Comparison of ENCODE assay signal across 7 mouse cellular contexts in genomic region chr2:91929936-91930335, GRCm38 (mm10). TPM values are rescaled to one million over a fixed set of nuclear protein-coding genes. Genes with fewer than 3 reads are reported as not detected.
DNase-seq lines count a peak whose midpoint lies in the region; ATAC-seq and TF ChIP-seq lines count a peak whose summit lies in the region.

No protein-coding gene starts in this region.

- H3K4me1 ChIP-seq in ES-E14 (ENCODE audit: control insufficient read depth in 2 of 2, insufficient read depth in 2 of 2, low read length in 2 of 2, poor library complexity in 1 of 2), result peaks cover 9 to 40% of the 10 kb centered on the region in 2 experiments
- H3K4me1 ChIP-seq in cortical plate, adult 2 months (ENCODE audit: control insufficient read depth, insufficient read depth, low read length), result peaks cover 7% of the 10 kb centered on the region
- H3K4me1 ChIP-seq in heart, embryonic 15.5 days (replicated peaks), result peaks cover 50% of the 10 kb centered on the region

- WGBS in heart, embryonic 15.5 days, result 14% methylated on average over 12 of the region's 12 CpGs

- peak; percentile 69 for TF ChIP-seq CTCF in cortical plate, adult 2 months (IDR thresholded peaks at IDR 0.05; ENCODE audit: extremely low read depth, insufficient read depth, low read length)

- TF ChIP-seq POLR2A in cortical plate, adult 2 months (IDR thresholded peaks at IDR 0.05; ENCODE audit: extremely low read depth, insufficient read depth, low read length), result no peak

- no peak for ATAC-seq in heart, embryonic 15.5 days (replicated peaks; ENCODE audit: insufficient number of reproducible peaks, insufficient read depth, low FRiP score, low read depth)
- peak; percentile 24; the same call in 1 of the 2 replicates for ATAC-seq in megakaryocyte progenitor cell, adult 5-6 weeks (replicated peaks; ENCODE audit: poor library complexity)

- H3K4me2 ChIP-seq in heart, embryonic 15.5 days, result peak overlapping the region; percentile 76

- peak overlapping the region; percentile 71 to 87 for H3K4me3 ChIP-seq in ES-E14 (ENCODE audit: insufficient read depth in 1 of 2, low read depth in 1 of 2, low read length in 2 of 2, poor library complexity in 1 of 2, severe bottlenecking in 1 of 2)
- H3K4me3 ChIP-seq in cortical plate, adult 2 months (ENCODE audit: insufficient read depth, low read length), result no peak overlapping the region
- peak overlapping the region; percentile 58 for H3K4me3 ChIP-seq in heart, embryonic 15.5 days

- in situ Hi-C loops in ES-E14 (cut with MboI; ENCODE audit: low sequenced_read_pairs in 2 of 2, unreplicated experiment in 2 of 2), result no loop called here

- H3K36me3 ChIP-seq in ES-E14 (ENCODE audit: control insufficient read depth, insufficient read depth, low read length, poor library complexity, severe bottlenecking), result peaks cover 6% of the 10 kb centered on the region; the same call in 1 of the 2 replicates
- peaks cover 13% of the 10 kb centered on the region; the same call in 1 of the 2 replicates for H3K36me3 ChIP-seq in heart, embryonic 15.5 days

- DNase-seq in B cell, adult 2 months, result peak; percentile 62
- peak; percentile 68 for DNase-seq in ES-E14 (ENCODE audit: low read depth, low spot score)
- peak; percentile 61 for DNase-seq in kidney, postnatal 14 days
- DNase-seq in testis, postnatal 14 days (ENCODE audit: low spot score), result peak; percentile 74

- peak overlapping the region; percentile 86; the same call in 1 of the 2 replicates for H3K9ac ChIP-seq in ES-E14 (ENCODE audit: insufficient read depth, low read depth, low read length, poor library complexity, severe bottlenecking)
- peak overlapping the region; percentile 73; the same call in 1 of the 2 replicates for H3K9ac ChIP-seq in heart, embryonic 15.5 days

- no peak overlapping the region for H3K27ac ChIP-seq in ES-E14 (ENCODE audit: insufficient read depth, low read depth, low read length, poor library complexity, severe bottlenecking)
- H3K27ac ChIP-seq in cortical plate, adult 2 months (ENCODE audit: insufficient read depth, low read length), result no peak overlapping the region
- H3K27ac ChIP-seq in heart, embryonic 15.5 days, result no peak overlapping the region

- H3K9me3 ChIP-seq in ES-E14 (ENCODE audit: control insufficient read depth, insufficient read depth, low read depth, low read length), result no peaks in the 10 kb centered on the region
- H3K9me3 ChIP-seq in heart, embryonic 15.5 days (replicated peaks), result no peaks in the 10 kb centered on the region

- peaks cover 16% of the 10 kb centered on the region for H3K27me3 ChIP-seq in heart, embryonic 15.5 days

TF ChIP-seq in ES-E14, 5 proteins besides CTCF, POLR2A, EP300 and RAD21:
- no peak for TF ChIP-seq ZC3H11A (IDR thresholded peaks at IDR 0.05; ENCODE audit: borderline replicate concordance, low read depth, low read length)

RNA-seq across cellular contexts. Expression of gene Mdk, which starts 2.2 kb away (rescaled TPM):
- total RNA-seq in ES-E14 (2012; rRNA removed), result 345 and 362 TPM in 2 replicates
- polyA plus RNA-seq in cortical plate, adult 2 months (2012; rRNA removed), result 38.2 and 38.5 TPM in 2 replicates
- polyA plus RNA-seq in heart, embryonic 15.5 days (2015; fragmentation: Nextera tagmentation; extraction: Ambion mirVana), result 293 and 372 TPM in 2 replicates
- total RNA-seq in megakaryocyte progenitor cell, adult 5-6 weeks (2015), result 0.32 and 0.86 TPM in 2 replicates
- 0.12 and 0.30 TPM in 2 replicates for total RNA-seq in megakaryocyte progenitor cell, adult 5-6 weeks (2017)

RNA-seq across cellular contexts. Expression of gene Chrm4, which starts 2.9 kb away (rescaled TPM):
- total RNA-seq in ES-E14 (2012; rRNA removed), result 5.6 and 9.5 TPM in 2 replicates
- 32.9 and 45.0 TPM in 2 replicates for polyA plus RNA-seq in cortical plate, adult 2 months (2012; rRNA removed)
- polyA plus RNA-seq in heart, embryonic 15.5 days (2015; fragmentation: Nextera tagmentation; extraction: Ambion mirVana), result not detected in 2 replicates
- total RNA-seq in megakaryocyte progenitor cell, adult 5-6 weeks (2015), result 0.17 TPM in 2 replicates
- total RNA-seq in megakaryocyte progenitor cell, adult 5-6 weeks (2017), result 0.17 TPM in 1 of 2 replicates, not detected in the other

RNA-seq across cellular contexts. Expression of gene Gm9821, which starts 15.6 kb away (rescaled TPM):
- 0.18 and 0.79 TPM in 2 replicates for total RNA-seq in ES-E14 (2012; rRNA removed)
- polyA plus RNA-seq in cortical plate, adult 2 months (2012; rRNA removed), result not detected in 2 replicates
- polyA plus RNA-seq in heart, embryonic 15.5 days (2015; fragmentation: Nextera tagmentation; extraction: Ambion mirVana), result 1.7 and 2.2 TPM in 2 replicates
- total RNA-seq in megakaryocyte progenitor cell, adult 5-6 weeks (2015), result not detected in 2 replicates
- total RNA-seq in megakaryocyte progenitor cell, adult 5-6 weeks (2017), result 0.21 and 0.95 TPM in 2 replicates

RNA-seq across cellular contexts. Expression of gene Dgkz, which starts 45.7 kb away (rescaled TPM):
- total RNA-seq in ES-E14 (2012; rRNA removed), result 47.0 and 59.0 TPM in 2 replicates
- 550 and 668 TPM in 2 replicates for polyA plus RNA-seq in cortical plate, adult 2 months (2012; rRNA removed)
- 26.6 and 48.2 TPM in 2 replicates for polyA plus RNA-seq in heart, embryonic 15.5 days (2015; fragmentation: Nextera tagmentation; extraction: Ambion mirVana)
- 111 and 112 TPM in 2 replicates for total RNA-seq in megakaryocyte progenitor cell, adult 5-6 weeks (2015)
- 76.3 and 94.7 TPM in 2 replicates for total RNA-seq in megakaryocyte progenitor cell, adult 5-6 weeks (2017)

Comparison
In these comparisons a context has a peak if more than half of its experiments do, and no peak if none do; other contexts are left out.
1. RNA of gene Mdk, which starts 2.2 kb away (total RNA-seq): 345 to 362 TPM in ES-E14; 0.12 to 0.86 TPM in megakaryocyte progenitor cell, adult 5-6 weeks; every median in the first group is over 100 times any median in the second.
2. Peak in every context shown above with its lines, with median percentiles within 50 percentile points of each other: DNase-seq.